Mouse (Mus musculus): ENCODE results near the gene Dcun1d2.

DNA sequence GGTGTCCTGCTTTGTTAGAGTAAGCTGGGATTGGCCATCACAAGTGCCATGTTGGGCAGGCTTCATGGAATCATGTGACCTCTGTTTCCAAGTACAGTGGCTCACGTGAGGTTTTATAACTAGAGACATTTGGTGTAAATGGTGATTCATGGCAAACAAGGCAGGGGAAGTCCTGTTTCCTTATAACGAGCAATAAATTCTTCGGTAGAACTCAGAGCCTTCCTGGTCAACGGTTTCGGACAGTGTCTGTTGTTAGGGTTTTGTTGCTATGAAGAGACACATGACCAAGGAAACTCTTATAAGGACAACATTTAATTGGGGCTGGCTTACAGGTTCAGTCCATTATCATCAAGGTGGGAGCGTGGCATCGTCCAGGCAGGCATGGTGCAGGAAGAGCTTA is 13.1 kb upstream of the Dcun1d2 start:
- no peak for TF ChIP-seq CTCF (IDR thresholded peaks at IDR 0.05; ENCODE audit: control insufficient read depth, insufficient read depth, low read length)
- TF ChIP-seq POLR2A (IDR thresholded peaks at IDR 0.05; ENCODE audit: borderline replicate concordance, control insufficient read depth, low read depth, low read length), result no peak

All from bone marrow, adult 2 months (tissue).